Comparison of ENCODE assay signal across 11 mouse cellular contexts in genomic region chr2:144133806-144134574, GRCm38 (mm10).
DNase-seq lines count a peak whose midpoint lies in the region; ATAC-seq and TF ChIP-seq lines count a peak whose summit lies in the region.
"Had no signal": no experiment of that assay in that cellular context is flagged by ENCODE, and none has a peak within 500 bp of the region (broad histone marks: within the 10 kb centered on the region; RNA-seq: fewer than 3 reads in every experiment).

No protein-coding gene starts in this region.

- TF ChIP-seq CTCF in gastrocnemius, adult 2 months (IDR thresholded peaks at IDR 0.05), result no peak

- H3K27me3 ChIP-seq in embryonic facial prominence, embryonic 12.5 days, result no peaks in the 10 kb centered on the region
- no peaks in the 10 kb centered on the region for H3K27me3 ChIP-seq in limb, embryonic 13.5 days

- intact Hi-C loops in gastrocnemius, adult 2 months (cut with DNase I), result no loop called here

- H3K4me1 ChIP-seq in embryonic facial prominence, embryonic 12.5 days, result peaks cover 19% of the 10 kb centered on the region; the same call in 1 of the 2 replicates
- H3K4me1 ChIP-seq in limb, embryonic 13.5 days, result peaks cover 20% of the 10 kb centered on the region

- H3K4me3 ChIP-seq in gastrocnemius, adult 2 months, result no peak overlapping the region
- H3K4me3 ChIP-seq in embryonic facial prominence, embryonic 12.5 days, result no peak overlapping the region
- no peak overlapping the region for H3K4me3 ChIP-seq in limb, embryonic 13.5 days
- H3K4me3 ChIP-seq: myocyte had no signal

- DNase-seq in gastrocnemius, adult 2 months, result no peak
- no peak for DNase-seq in gastrocnemius, postnatal 25 days
- peak; percentile 34 to 51 for DNase-seq in kidney, postnatal 4 days
- DNase-seq in kidney, adult 11 months, result no peak
- DNase-seq in liver, result no peak
- no peak for DNase-seq in frontal cortex, postnatal 10 days (ENCODE audit: low spot score in 2 of 2)
- DNase-seq: adrenal gland, adult 8-10 months had no signal

- no peaks in the 10 kb centered on the region for H3K36me3 ChIP-seq in embryonic facial prominence, embryonic 12.5 days
- no peaks in the 10 kb centered on the region for H3K36me3 ChIP-seq in limb, embryonic 13.5 days

- H3K4me2 ChIP-seq in embryonic facial prominence, embryonic 12.5 days (replicated peaks), result no peak overlapping the region
- no peak overlapping the region for H3K4me2 ChIP-seq in limb, embryonic 13.5 days (replicated peaks)

- no peaks in the 10 kb centered on the region for H3K9me3 ChIP-seq in embryonic facial prominence, embryonic 12.5 days
- peaks cover 8% of the 10 kb centered on the region; the same call in 1 of the 2 replicates for H3K9me3 ChIP-seq in limb, embryonic 13.5 days

- peak overlapping the region; percentile 71 for H3K27ac ChIP-seq in gastrocnemius, adult 2 months
- peak overlapping the region; percentile 18; the same call in 1 of the 2 replicates for H3K27ac ChIP-seq in embryonic facial prominence, embryonic 12.5 days
- peak overlapping the region; percentile 79; the same call in 1 of the 2 replicates for H3K27ac ChIP-seq in limb, embryonic 13.5 days
- H3K27ac ChIP-seq: macrophage had no signal

- no peak overlapping the region for H3K9ac ChIP-seq in embryonic facial prominence, embryonic 12.5 days
- H3K9ac ChIP-seq in limb, embryonic 13.5 days, result 0 out of 2 replicates have a peak overlapping the region, but pooled peaks have one; percentile 25

- 50% methylated on average over 14 of the region's 14 CpGs for WGBS in embryonic facial prominence, embryonic 12.5 days
- WGBS in limb, embryonic 13.5 days, result 55% methylated on average over 14 of the region's 14 CpGs

- ATAC-seq in embryonic facial prominence, embryonic 12.5 days (ENCODE audit: insufficient number of reproducible peaks, insufficient read depth, low FRiP score, low TSS enrichment), result no peak
- 0 out of 2 replicates have a peak, but pooled peaks have one; percentile 60 for ATAC-seq in limb, embryonic 13.5 days (ENCODE audit: low FRiP score, low read depth)

Comparison
In these comparisons a context has a peak if more than half of its experiments do, and no peak if none do; other contexts are left out.
1. DNase-seq: peak in kidney, postnatal 4 days (2 of 2); none in gastrocnemius, adult 2 months (single experiment), gastrocnemius, postnatal 25 days (single experiment), kidney, adult 11 months (single experiment), liver (single experiment) and frontal cortex, postnatal 10 days (0 of 2).
2. H3K27ac ChIP-seq: peak in every context shown above with its lines; median percentile 79 in limb, embryonic 13.5 days; 71 in gastrocnemius, adult 2 months; 18 in embryonic facial prominence, embryonic 12.5 days.